Mouse (Mus musculus) midbrain, embryonic 10.5 days (tissue): Measurements from ENCODE around the gene Gm10401. TPM values are rescaled to one million over a fixed set of nuclear protein-coding genes. Genes with fewer than 3 reads are reported as not detected.
A peak's percentile ranks its signal among the peaks of the same experiment; 100 is the strongest.

ENCODE experiments used
- DNase-seq: peaks from one replicate; pipeline ENCODE4 v3.0.0-alpha.2; 2017; ENCODE audit warnings: low spot score
- H3K27ac ChIP-seq: fragments of 300-500 bp; sonication (generic); replicated peaks from 2 replicates; pipeline ENCODE4 v1.5.1; 2016; ENCODE audit warnings: mild to moderate bottlenecking
- H3K27me3 ChIP-seq: fragments of 300-500 bp; sonication (generic); 2 replicates; pipeline ENCODE4 v1.6.1; 2016; ENCODE audit warnings: low read depth, mild to moderate bottlenecking; ENCODE audit not compliant: poor library complexity, severe bottlenecking
- H3K36me3 ChIP-seq: fragments of 300-500 bp; sonication (generic); 2 replicates; pipeline ENCODE4 v1.6.1; 2016; ENCODE audit warnings: mild to moderate bottlenecking, moderate library complexity
- H3K4me1 ChIP-seq: fragments of 300-500 bp; sonication (generic); 2 replicates; pipeline ENCODE4 v1.6.1; 2016
- H3K4me3 ChIP-seq: fragments of 300-500 bp; sonication (generic); 2 replicates; pipeline ENCODE4 v1.5.1; 2016; ENCODE audit warnings: mild to moderate bottlenecking, moderate library complexity
- H3K9me3 ChIP-seq: fragments of 300-500 bp; sonication (generic); replicated peaks from 2 replicates; pipeline ENCODE4 v1.6.1; 2016; ENCODE audit warnings: mild to moderate bottlenecking
- WGBS: fragments of 180-500 bp; shearing (Covaris S2); methylation state at CpG from one replicate; pipeline ENCODE4 v1.1.7; 2016; 5-methylcytosine and 5-hydroxymethylcytosine counted together
- polyA plus RNA-seq: library from polyadenylated mRNA; unstranded; fragments of >200 nt; fragmentation: Nextera tagmentation; extraction: Ambion mirVana; gene quantifications from 2 replicates; pipeline ENCODE4 v1.2.1, GENCODE M21; 2016

The Gm10401 gene
- polyA plus RNA-seq, 1 experiment from 2014 or later, result 25.4 TPM

GRCm38 (mm10) chr5:115133358-115134066 is 35.4 kb upstream of the Gm10401 start:
- Histone ChIP-seq H3K27ac (peak overlapping the region; percentile 91; the same call in 1 of the 2 replicates), H3K4me1 (peaks cover 21% of the 10 kb centered on the region), H3K36me3 (peaks cover 36% of the 10 kb centered on the region), H3K27me3 (peaks cover 6% of the 10 kb centered on the region; the same call in 1 of the 2 replicates), H3K4me3 (peak overlapping the region; percentile 99), H3K9me3 (no peaks in the 10 kb centered on the region)
- DNase-seq, result no peak
- 56% methylated on average over 6 of the region's 6 CpGs for WGBS

DNA sequence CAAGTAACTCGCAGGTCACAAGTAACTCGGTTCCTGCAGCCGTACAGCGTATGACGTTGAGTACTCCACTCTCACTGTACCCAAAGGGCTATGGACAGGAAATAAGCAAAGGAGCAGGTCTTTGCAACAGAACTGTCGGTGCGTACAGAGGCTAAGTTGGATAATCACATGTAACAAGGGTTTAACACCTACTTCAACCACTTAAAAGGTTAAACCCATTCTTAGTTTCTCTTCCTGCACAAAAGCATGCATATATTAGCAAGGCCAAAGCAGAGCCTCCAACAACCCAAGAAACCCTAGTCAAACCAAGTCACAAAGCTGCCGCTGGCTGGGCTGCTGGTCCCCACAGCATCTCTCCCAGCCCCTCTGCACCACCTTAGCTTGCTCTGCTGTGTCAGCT is 34.4 kb upstream of the Gm10401 start:
- Histone ChIP-seq H3K4me3 (peak overlapping the region; percentile 99; the same call in 1 of the 2 replicates), H3K27ac (no peak overlapping the region), H3K9me3 (no peaks in the 10 kb centered on the region), H3K36me3 (peaks cover 46% of the 10 kb centered on the region), H3K27me3 (peaks cover 2% of the 10 kb centered on the region; the same call in 1 of the 2 replicates), H3K4me1 (peaks cover 21% of the 10 kb centered on the region)
- no peak for DNase-seq
- WGBS, result 88% methylated on average over 8 of the region's 8 CpGs

- Histone ChIP-seq H3K36me3 (peaks cover 77% of the 10 kb centered on the region), H3K27me3 (no peaks in the 10 kb centered on the region), H3K4me1 (peaks cover 29% of the 10 kb centered on the region), H3K27ac (no peak overlapping the region), H3K9me3 (no peaks in the 10 kb centered on the region), H3K4me3 (no peak overlapping the region)
- DNase-seq, result no peak
- WGBS, result 91% methylated on average over 6 of the region's 6 CpGs
These were observed 31.2 kb upstream of the Gm10401 start for GRCm38 (mm10) chr5:115129328-115129727.

DNA sequence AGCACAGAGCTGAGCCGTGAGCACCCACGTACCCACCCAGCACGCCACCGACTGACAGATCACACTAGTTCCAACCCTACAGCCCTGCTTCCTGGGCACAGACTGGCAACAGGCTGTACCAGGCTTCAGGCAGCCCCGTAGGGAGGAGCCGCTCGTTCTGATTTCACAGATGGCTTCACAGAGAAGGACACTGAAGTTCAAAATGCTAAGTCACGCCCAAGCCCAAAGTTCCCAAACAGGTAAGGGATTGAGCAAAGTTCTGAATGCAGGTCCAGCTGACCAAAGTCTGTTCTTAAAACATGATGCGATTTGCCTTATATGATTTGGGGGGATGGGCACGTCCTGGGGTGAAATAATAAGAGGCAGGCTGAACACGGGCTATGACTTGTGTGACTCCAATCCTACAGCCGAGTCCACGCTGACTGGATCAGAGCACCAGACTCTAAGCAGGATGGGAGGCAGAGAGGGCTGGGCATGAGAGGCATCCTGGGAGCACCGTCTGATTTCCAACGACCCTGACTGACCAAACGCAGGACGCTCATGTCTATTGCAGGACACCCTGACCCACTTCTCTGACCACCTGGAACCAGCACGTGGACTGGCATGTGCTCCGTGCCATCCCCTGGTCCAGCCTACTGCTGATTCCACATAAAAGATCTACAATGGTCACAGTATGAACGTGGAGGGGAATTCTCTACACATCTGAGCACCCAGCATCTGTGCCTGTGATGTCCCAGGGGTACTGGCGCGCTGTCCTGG is 29.5 kb upstream of the Gm10401 start:
- WGBS, result 95% methylated on average over 22 of the region's 22 CpGs
- Histone ChIP-seq H3K9me3 (no peaks in the 10 kb centered on the region), H3K4me1 (peaks cover 11% of the 10 kb centered on the region), H3K4me3 (no peak overlapping the region), H3K36me3 (peaks cover 91% of the 10 kb centered on the region), H3K27me3 (no peaks in the 10 kb centered on the region), H3K27ac (no peak overlapping the region)
- no peak for DNase-seq

- Histone ChIP-seq H3K27ac (no peak overlapping the region), H3K4me3 (no peak overlapping the region), H3K27me3 (no peaks in the 10 kb centered on the region), H3K9me3 (no peaks in the 10 kb centered on the region), H3K4me1 (peaks cover 9% of the 10 kb centered on the region; the same call in 1 of the 2 replicates), H3K36me3 (peaks cover 94% of the 10 kb centered on the region)
- 92% methylated on average over 28 of the region's 28 CpGs for WGBS
- DNase-seq, result no peak
These were observed 28.6 kb upstream of the Gm10401 start for GRCm38 (mm10) chr5:115126578-115127312.

DNA sequence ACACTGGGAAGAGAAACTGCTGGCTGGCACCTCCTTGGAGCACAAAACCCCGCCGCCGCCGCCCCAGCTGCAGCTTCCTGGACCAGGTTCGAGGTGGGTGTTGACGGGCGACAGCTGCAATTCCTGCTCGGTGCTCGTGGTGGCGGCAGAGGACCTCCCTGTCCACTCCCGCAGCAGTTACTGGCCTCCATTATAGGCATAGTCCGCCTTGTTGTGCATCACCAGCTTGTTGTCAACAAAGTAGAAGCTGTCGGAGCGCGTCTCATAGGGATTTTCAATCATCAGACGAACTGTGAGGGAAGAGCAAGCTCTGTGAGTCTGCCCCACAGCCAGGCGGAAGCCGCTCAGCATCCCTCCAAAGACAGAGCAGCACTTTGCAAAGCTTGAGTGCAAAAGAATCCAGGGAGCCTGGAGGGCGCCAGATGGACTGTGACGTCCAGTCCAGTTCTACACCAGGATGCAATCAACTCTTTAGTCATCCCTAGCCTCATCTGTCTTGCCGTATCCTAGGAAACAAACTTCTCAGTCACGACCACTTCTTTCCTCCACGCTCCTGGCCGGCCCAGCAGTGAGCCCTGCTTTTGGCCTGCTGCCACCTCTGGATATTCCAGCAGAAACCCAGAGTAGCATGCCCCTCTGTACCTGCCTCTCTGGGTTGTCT is 27.2 kb upstream of the Gm10401 start:
- Histone ChIP-seq H3K4me3 (peak overlapping the region; percentile 5; the same call in 1 of the 2 replicates), H3K4me1 (peaks cover 9% of the 10 kb centered on the region; the same call in 1 of the 2 replicates), H3K27ac (0 out of 2 replicates have a peak overlapping the region, but pooled peaks have one; percentile 14), H3K36me3 (peaks cover 84% of the 10 kb centered on the region), H3K27me3 (no peaks in the 10 kb centered on the region), H3K9me3 (no peaks in the 10 kb centered on the region)
- peak; percentile 79 for DNase-seq
- WGBS, result 36% methylated on average over 24 of the region's 24 CpGs

GRCm38 (mm10) chr5:115124690-115125089 is 26.6 kb upstream of the Gm10401 start:
- H3K36me3 ChIP-seq, result peaks cover 78% of the 10 kb centered on the region
- no peak for DNase-seq
- 96% methylated on average over 6 of the region's 6 CpGs for WGBS

DNA sequence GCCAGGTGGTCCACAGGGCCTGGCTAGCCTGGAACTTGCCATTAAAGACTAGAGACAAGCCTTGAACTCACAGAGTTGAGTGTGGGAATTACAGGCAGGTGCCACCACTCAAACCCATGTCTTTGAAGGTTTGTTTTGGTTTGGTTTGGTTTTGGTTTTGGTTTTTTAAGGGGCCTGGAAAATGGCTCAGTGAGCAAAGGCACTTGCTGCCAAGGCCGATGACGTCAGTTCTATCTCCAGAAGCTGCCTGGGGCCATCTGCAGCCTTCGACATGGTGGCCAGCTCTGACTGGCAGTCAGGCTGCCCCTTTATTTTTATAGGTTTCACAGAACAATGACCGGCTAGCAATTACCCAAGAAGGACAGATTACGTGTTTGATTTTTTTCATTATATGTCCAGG is 22.9 kb upstream of the Gm10401 start:
- H3K36me3 ChIP-seq, result peaks cover 60% of the 10 kb centered on the region
- 86% methylated on average over 5 of the region's 5 CpGs for WGBS

More at GRCm38 (mm10) chr5:115124690-115125089, 26.6 kb upstream of the Gm10401 start:
- no peak overlapping the region for H3K4me3 ChIP-seq
- no peak overlapping the region for H3K27ac ChIP-seq
- H3K9me3 ChIP-seq, result no peaks in the 10 kb centered on the region
- peaks cover 9% of the 10 kb centered on the region; the same call in 1 of the 2 replicates for H3K4me1 ChIP-seq
- H3K27me3 ChIP-seq, result no peaks in the 10 kb centered on the region

DNA sequence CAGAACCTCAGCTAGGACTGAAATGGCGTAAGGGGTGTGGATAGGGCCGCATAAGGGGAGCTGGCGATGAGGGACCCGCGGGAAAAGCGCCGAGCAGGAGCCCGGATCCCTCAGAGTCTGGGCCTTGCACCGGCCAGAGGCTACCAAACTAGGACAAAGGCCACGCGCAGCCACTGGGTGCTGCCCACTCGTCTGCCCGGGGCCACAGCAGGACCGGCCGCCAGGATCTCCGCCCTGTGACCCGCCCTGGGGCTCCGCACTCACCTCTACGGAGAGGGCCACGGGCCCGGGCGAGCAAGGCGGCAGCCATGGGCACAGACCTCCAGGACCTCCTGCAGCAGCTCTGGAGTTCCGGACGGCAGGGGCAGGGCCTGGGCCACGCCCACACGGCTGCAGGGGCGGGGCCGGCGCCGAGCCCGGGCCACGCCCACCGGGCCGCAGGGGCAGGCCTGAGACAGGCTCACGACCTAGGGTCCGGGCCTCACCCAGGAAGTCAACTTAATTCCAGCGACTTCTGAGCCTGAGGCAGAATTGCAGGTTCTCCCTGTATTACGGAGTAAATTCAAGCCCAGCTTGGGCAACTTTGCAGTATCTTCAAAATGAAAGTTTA is 21.0 kb upstream of the Gm10401 start, which contains the start of gene Acads:
TSS of gene Acads (minus strand) at position 386 of the 610 bp plus-strand sequence.
- Histone ChIP-seq H3K27ac (peak within 1 kb of the TSS; percentile 93), H3K4me1 (peaks cover 14% of the 10 kb centered on the region), H3K27me3 (no peaks in the 10 kb centered on the region), H3K9me3 (no peaks in the 10 kb centered on the region), H3K36me3 (peaks cover 58% of the 10 kb centered on the region), H3K4me3 (peak within 1 kb of the TSS; percentile 89)
- DNase-seq, result peak; percentile 88
- WGBS, result under 1% methylated on average over 39 of the region's 39 CpGs

More for the DNA sequence above, 22.9 kb upstream of the Gm10401 start:
- Histone ChIP-seq H3K27ac (no peak overlapping the region), H3K4me1 (peaks cover 23% of the 10 kb centered on the region), H3K4me3 (no peak overlapping the region), H3K9me3 (no peaks in the 10 kb centered on the region), H3K27me3 (no peaks in the 10 kb centered on the region)
- no peak for DNase-seq

- Histone ChIP-seq H3K27me3 (no peaks in the 10 kb centered on the region), H3K4me1 (peaks cover 14% of the 10 kb centered on the region), H3K4me3 (no peak overlapping the region), H3K27ac (no peak overlapping the region), H3K9me3 (no peaks in the 10 kb centered on the region), H3K36me3 (peaks cover 59% of the 10 kb centered on the region)
- 98% methylated on average over 13 of the region's 13 CpGs for WGBS
- DNase-seq, result no peak
These were observed 19.4 kb upstream of the Gm10401 start for GRCm38 (mm10) chr5:115117467-115117866.

- H3K9me3 ChIP-seq, result no peaks in the 10 kb centered on the region
- H3K27ac ChIP-seq, result no peak overlapping the region
- H3K27me3 ChIP-seq, result no peaks in the 10 kb centered on the region
- H3K4me1 ChIP-seq, result peaks cover 15% of the 10 kb centered on the region
- no peak overlapping the region for H3K4me3 ChIP-seq
- DNase-seq, result no peak
- H3K36me3 ChIP-seq, result peaks cover 62% of the 10 kb centered on the region
- 82% methylated on average over 3 of the region's 3 CpGs for whole genome bisulfite sequencing
These were observed 18.3 kb upstream of the Gm10401 start for GRCm38 (mm10) chr5:115116426-115116825.
